Mouse (Mus musculus) urinary bladder, adult 2 months (tissue): ENCODE data around the gene Fasn. TPM values are rescaled to one million over a fixed set of nuclear protein-coding genes. Genes with fewer than 3 reads are reported as not detected.

Experiments
- DNase-seq: peaks from one replicate; pipeline ENCODE4 v3.0.0; 2022; ENCODE audit warnings: low spot score
- polyA plus RNA-seq: library from polyadenylated mRNA; depleted of rRNA; stranded (reverse); fragments of >200 nt; gene quantifications from 2 replicates; pipeline ENCODE4 v1.2.3, GENCODE M21; 2012

The Fasn gene
- polyA plus RNA-seq, 1 experiment = 187 TPM

- DNase-seq = no peak
Measured at GRCm38 (mm10) chr11:120828416-120828815, 4.1 kb upstream of the Fasn start.

DNA sequence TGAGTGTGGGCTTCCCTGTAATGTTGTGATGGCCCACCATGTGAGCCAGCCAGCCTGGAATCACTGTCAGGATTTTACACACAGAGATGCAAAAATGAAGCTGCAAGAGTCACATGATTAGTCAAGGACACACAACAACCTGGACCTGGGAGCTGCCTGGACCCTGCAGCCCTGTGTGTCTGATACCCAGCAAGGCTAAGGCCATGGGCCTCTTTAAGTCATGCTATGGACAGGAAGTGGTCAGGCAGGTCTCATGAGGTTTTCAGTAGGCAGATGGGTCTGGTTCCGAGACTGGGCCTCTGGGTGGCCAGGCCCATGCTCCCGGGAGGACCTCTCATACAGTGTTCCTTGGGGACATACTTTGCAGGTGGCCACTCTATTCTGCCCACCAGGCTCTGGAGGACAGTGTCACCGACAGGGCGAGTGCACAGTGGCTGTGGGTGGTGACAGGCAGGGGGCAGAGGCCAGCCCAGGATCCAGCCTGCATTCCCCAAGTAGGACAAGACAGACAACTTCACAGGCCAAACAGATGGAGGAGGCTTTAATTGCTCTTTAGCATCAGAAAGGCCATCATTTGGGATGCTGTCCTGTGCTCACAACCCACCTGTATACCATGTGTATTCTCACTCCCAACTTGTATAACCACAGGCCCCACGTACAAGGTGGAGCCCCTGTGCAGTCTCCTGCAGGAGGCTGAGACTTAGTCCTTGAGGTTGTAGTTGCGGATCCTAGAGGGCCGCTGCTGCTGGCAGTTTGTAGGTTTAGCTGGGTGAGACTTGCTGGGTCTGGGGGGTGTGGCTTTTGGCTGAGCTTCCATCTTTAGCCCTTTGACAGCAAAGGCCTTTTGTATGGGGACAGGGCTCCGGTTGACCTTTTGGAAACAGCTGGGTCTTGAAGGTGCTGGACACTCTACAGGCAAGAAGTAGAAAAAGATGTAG lies 1.9 kb upstream of the Fasn start:
- peak; percentile 19 for DNase-seq

GRCm38 (mm10) chr11:120825289-120825863 lies 1.0 kb upstream of the Fasn start:
- peak; percentile 21 for DNase-seq

- no peak for DNase-seq
Measured at GRCm38 (mm10) chr11:120824787-120825288, 491 bp upstream of the Fasn start.

GRCm38 (mm10) chr11:120823551-120823947 lies 798 bp downstream of the Fasn start:
- no peak for DNase-seq

DNA sequence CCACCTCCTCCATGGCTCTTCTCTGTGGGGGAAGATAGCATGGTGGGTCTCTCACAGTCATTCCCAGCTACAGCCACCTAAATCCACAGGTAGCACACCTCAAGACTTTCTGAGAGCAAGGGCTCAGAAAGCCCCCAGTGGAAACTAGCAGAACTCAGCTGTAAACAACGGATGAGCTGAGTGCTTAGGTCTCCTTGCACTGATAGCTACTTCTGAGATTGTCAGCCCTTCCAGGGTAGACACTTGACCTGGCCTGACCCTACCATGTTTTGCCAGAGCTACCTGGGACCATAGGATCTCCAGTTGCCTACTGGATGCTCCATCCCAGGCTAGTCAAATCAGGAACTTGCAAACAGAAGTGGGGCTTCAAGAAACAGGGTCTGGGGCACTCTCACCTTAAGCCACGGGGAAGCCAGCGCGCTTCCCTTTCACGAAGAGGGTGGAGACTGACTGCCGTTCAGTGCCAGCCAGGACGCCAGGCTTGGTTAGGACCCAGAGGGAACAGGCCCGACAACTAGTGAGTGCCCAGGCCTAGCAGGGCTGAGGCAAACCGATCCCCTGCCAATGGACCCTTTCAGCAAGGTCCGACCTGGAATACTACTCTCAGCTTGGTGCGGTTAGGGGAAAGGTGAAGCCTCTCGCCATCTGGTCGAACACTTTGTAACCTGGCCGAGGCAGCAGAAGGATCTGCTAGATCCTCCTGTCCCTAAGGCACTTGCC lies 1.4 kb downstream of the Fasn start:
- DNase-seq = no peak

GRCm38 (mm10) chr11:120822321-120822720 lies 2.0 kb downstream of the Fasn start:
- peak; percentile 23 for DNase-seq

DNA sequence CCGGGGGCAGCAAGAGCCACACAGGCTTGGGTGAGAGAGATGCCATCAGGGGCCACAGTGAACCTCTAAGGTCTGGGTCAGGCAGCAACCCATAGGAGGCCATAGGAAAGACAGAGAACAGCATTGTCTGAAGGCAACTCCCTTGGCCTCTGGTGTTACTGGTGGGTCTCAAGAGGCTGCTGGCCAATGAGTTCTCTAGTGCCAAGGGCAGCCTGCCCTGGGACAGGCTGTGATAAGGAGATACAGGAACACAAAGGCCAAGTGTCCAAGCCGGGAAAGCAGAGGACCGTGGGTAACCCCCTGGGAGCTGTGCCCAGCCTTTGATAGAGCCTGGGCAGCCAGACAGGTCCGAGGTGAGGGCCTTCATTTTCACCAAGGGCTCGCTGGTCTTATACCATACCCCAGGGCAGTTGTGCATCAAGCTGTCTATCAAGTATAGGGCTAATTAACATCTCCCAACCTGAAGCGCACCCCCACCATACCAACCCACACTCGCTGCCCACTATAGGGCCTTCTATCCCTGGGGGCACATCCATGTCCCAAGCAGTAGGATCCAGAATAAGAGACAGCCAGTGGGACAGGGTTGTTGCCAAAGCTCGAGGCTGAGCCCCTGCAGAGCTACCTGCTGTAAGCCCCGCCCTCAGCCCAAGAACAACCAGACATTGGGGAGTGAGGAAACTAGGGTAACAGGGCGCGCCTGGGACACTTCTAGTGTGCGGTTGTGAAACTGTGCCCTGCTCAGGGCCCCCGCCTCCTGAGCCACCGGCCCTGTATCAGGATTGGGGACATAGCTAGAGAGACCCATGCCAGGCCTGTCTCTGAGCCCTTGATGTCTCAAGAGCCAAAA lies 3.0 kb downstream of the Fasn start:
- DNase-seq = no peak

GRCm38 (mm10) chr11:120820546-120820945 lies 3.8 kb downstream of the Fasn start:
- peak; percentile 23 for DNase-seq

GRCm38 (mm10) chr11:120819556-120819955 lies 4.8 kb downstream of the Fasn start:
- peak; percentile 17 for DNase-seq

GRCm38 (mm10) chr11:120818251-120818650 lies 6.1 kb downstream of the Fasn start:
- peak; percentile 19 for DNase-seq

DNA sequence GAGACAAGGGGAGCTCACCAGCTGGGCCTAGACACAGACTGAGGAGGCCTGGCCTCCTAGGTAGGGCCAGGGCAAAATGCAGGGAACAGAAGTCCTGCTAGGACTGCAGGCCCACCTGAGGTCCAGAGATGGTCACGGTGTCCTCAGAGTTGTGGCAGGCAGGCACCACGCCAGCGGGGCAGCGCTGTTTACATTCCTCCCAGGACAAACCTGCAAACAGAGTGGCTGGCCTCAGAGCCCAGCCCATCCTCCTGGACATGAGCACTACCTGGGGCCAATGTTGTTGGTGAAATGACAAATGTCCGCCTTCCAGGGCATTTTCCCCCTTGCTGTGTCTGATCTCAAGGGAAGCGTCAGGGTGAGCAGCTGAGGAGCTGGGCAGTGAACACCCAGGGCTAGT lies 7.0 kb downstream of the Fasn start:
- peak; percentile 21 for DNase-seq

GRCm38 (mm10) chr11:120812068-120812467 lies 12.3 kb downstream of the Fasn start:
- no peak for DNase-seq

DNA sequence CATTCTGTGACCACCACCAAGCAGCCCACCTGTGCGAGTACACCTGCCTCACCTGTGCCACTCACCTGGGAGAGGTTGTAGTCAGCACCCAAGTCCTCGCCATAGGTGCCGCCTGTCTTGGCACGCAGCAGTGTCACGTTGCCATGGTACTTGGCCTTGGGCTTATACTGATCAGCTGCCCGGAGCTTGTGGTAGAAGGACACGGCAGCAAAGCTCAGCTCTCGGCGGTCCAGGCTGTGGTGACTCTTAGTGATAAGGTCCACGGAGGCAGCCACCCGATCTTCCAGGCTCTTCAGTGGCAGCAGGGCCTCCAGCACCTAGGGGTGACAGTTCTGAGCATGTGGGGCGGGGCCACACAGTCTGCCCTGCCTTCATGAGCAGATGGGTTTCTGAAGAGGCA lies 16.3 kb downstream of the Fasn start:
- DNase-seq = no peak

- no peak for DNase-seq
Measured at GRCm38 (mm10) chr11:120805375-120806298, 18.7 kb downstream of the Fasn start.

- no peak for DNase-seq
Measured at GRCm38 (mm10) chr11:120804769-120805168, 19.6 kb downstream of the Fasn start.

DNA sequence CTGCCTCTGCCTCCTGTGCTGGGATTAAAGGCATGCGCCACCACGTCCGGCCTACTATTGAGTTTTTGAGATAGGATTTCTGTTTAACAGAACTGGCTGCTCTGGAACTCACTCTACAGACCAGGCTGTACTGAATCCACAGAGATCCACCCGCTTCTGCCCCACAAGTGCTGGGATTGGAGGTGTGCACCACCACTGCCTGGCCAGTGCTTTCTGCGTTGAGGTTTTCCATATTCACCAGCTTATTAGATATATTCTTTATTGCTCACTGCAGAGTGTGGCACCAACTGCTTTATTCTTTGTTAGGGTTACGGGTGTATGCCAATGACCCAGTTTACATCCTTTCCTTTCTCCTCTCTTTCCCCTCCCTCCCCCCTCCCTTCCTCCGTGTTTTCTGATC lies 20.1 kb downstream of the Fasn start:
- DNase-seq = no peak

DNA sequence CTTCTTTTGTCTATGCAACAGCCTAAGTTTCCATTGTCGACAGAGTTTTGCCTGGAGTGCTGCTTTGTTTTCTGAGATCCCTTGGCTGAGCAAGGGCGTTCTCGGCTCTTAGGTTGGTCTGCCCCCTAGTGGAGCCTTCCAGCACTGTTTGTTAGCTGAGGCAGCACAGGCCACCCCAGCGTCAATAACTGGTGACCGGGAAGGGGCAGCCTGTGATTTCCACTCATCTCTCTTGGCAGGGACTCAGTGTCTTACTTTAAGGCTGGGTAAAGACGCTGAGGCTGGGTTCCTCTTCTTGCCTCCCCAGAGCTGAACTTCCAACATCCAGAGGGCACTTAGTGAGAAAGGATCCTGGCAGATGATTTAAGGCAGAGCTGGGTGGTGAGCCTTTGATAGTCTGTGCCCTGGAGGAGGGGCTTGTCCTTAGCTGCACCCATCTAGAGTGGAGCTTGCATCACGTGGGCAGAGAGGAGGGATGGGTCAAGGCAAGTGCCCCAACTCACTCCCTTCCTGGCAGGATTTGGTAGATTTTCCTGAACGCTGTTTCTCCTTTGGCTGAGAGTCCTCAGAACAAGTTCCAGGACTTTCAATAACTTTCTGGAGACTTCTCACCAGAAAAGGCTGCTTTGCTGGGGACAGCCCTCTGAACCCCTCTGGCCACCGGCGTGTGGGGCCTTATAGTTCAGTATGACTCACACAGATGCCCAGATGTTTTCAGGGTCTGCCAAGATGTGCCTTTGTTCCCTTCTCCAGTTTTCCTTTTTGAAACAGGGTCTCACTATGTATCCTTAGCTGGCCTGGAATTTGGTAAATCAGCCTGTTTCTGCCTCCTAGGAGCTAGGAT lies 24.1 kb downstream of the Fasn start:
- DNase-seq = peak; percentile 69

- no peak for DNase-seq
Measured at GRCm38 (mm10) chr11:120799316-120799890, 24.9 kb downstream of the Fasn start.
